Comparison of ENCODE assay signal across 17 mouse cellular contexts in the genomic region with DNA sequence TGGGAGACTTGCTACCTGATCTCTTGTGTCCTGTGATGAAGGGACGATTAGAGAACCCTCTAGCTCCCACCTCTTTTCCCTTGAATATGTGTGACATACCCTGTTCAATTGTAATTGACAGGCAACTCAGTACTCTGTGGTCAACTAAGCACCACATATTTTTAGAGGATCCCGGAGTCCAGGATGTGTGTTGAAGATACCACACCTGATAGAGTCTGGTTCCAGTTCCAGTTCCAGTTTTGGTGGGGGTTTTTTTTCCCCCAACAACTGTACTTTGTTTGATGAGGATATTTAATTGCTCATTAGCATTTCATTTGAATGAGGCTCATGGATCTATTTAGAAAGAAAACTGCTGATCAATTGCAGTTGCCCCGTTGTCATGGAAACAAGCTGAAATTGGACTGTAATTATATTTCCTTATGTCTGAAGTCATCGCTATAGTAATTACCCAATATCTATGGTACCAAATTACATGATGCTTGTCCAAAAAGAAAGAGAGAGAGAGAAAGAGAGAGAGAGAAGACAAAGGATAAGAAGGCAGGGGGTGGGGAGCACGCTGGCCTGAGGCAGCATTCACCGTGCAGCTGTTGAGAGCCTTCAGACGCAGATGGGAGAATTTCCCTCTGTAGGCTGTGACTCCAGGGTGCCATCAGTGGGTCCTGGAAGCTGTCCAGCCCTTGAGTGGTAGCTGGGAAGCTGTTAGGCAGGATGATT.
DNase-seq lines count a peak whose midpoint lies in the region; ATAC-seq and TF ChIP-seq lines count a peak whose summit lies in the region.
"Had no signal": no experiment of that assay in that cellular context is flagged by ENCODE, and none has a peak within 500 bp of the region (broad histone marks: within the 10 kb centered on the region; RNA-seq: fewer than 3 reads in every experiment).

No protein-coding gene starts in this region.

- H3K27ac ChIP-seq in limb, embryonic 14.5 days (replicated peaks; ENCODE audit: low read depth, low read length): no peak overlapping the region
- H3K27ac ChIP-seq in limb, embryonic 10.5 days: no peak overlapping the region
- H3K27ac ChIP-seq in forebrain, embryonic 11.5 days (ENCODE audit: low read depth, low read length): peak overlapping the region; percentile 58
- H3K27ac ChIP-seq in neural tube, embryonic 14.5 days (ENCODE audit: low read depth, low read length): peak overlapping the region; percentile 76
- H3K27ac ChIP-seq: embryonic facial prominence, embryonic 13.5 days; heart, embryonic 15.5 days; liver, embryonic 13.5 days had no signal

- H3K9ac ChIP-seq in limb, embryonic 14.5 days (ENCODE audit: low read depth, low read length, severe bottlenecking): no peak overlapping the region
- H3K9ac ChIP-seq in forebrain, embryonic 11.5 days (ENCODE audit: low read length): no peak overlapping the region
- no peak overlapping the region for H3K9ac ChIP-seq in neural tube, embryonic 14.5 days (replicated peaks; ENCODE audit: low read depth, low read length)
- H3K9ac ChIP-seq: embryonic facial prominence, embryonic 13.5 days; heart, embryonic 15.5 days; liver, embryonic 13.5 days had no signal

- H3K4me2 ChIP-seq in limb, embryonic 14.5 days (replicated peaks; ENCODE audit: low read depth, low read length, severe bottlenecking): no peak overlapping the region
- H3K4me2 ChIP-seq in forebrain, embryonic 11.5 days (ENCODE audit: low read depth, low read length, severe bottlenecking): no peak overlapping the region
- no peak overlapping the region for H3K4me2 ChIP-seq in neural tube, embryonic 14.5 days (ENCODE audit: low read depth, low read length)
- H3K4me2 ChIP-seq: embryonic facial prominence, embryonic 13.5 days; heart, embryonic 15.5 days; liver, embryonic 13.5 days had no signal

- H3K9me3 ChIP-seq in limb, embryonic 14.5 days (ENCODE audit: control insufficient read depth, low read length): no peaks in the 10 kb centered on the region
- no peaks in the 10 kb centered on the region for H3K9me3 ChIP-seq in limb, embryonic 10.5 days (replicated peaks)
- no peaks in the 10 kb centered on the region for H3K9me3 ChIP-seq in forebrain, embryonic 11.5 days (ENCODE audit: control insufficient read depth, low read length)
- H3K9me3 ChIP-seq in neural tube, embryonic 14.5 days (ENCODE audit: control insufficient read depth, low read length): no peaks in the 10 kb centered on the region
- H3K9me3 ChIP-seq: embryonic facial prominence, embryonic 13.5 days; heart, embryonic 15.5 days; liver, embryonic 13.5 days had no signal

- no peaks in the 10 kb centered on the region for H3K27me3 ChIP-seq in limb, embryonic 14.5 days (ENCODE audit: control insufficient read depth, insufficient read depth, low read length)
- no peaks in the 10 kb centered on the region for H3K27me3 ChIP-seq in limb, embryonic 10.5 days (ENCODE audit: low read depth, poor library complexity, severe bottlenecking)
- H3K27me3 ChIP-seq in forebrain, embryonic 11.5 days (ENCODE audit: control insufficient read depth, insufficient read depth, low read length): no peaks in the 10 kb centered on the region
- no peaks in the 10 kb centered on the region for H3K27me3 ChIP-seq in neural tube, embryonic 14.5 days (ENCODE audit: control insufficient read depth, insufficient read depth, low read length)
- H3K27me3 ChIP-seq: embryonic facial prominence, embryonic 13.5 days; heart, embryonic 15.5 days; liver, embryonic 13.5 days had no signal

- WGBS in limb, embryonic 14.5 days: 84% methylated on average over 7 of the region's 7 CpGs
- 94% methylated on average over 7 of the region's 7 CpGs for WGBS in limb, embryonic 10.5 days
- 54% methylated on average over 7 of the region's 7 CpGs for WGBS in forebrain, embryonic 11.5 days
- 45% methylated on average over 7 of the region's 7 CpGs for WGBS in neural tube, embryonic 14.5 days

- no peaks in the 10 kb centered on the region for H3K4me1 ChIP-seq in limb, embryonic 14.5 days (ENCODE audit: control insufficient read depth, insufficient read depth, low read length)
- H3K4me1 ChIP-seq in limb, embryonic 10.5 days: peaks cover 5% of the 10 kb centered on the region; the same call in 1 of the 2 replicates
- H3K4me1 ChIP-seq in forebrain, embryonic 11.5 days (replicated peaks; ENCODE audit: control insufficient read depth, insufficient read depth, low read length): peaks cover 2% of the 10 kb centered on the region; the same call in 1 of the 2 replicates
- H3K4me1 ChIP-seq in neural tube, embryonic 14.5 days (ENCODE audit: control insufficient read depth, insufficient read depth, low read length): no peaks in the 10 kb centered on the region
- H3K4me1 ChIP-seq: heart, embryonic 15.5 days; liver, embryonic 13.5 days had no signal

- no peak for TF ChIP-seq POLR2A in limb, embryonic 14.5 days (IDR thresholded peaks at IDR 0.05; ENCODE audit: borderline replicate concordance, extremely low read depth, insufficient read depth, insufficient read length)

- no peak overlapping the region for H3K4me3 ChIP-seq in limb, embryonic 14.5 days (replicated peaks; ENCODE audit: low read length)
- no peak overlapping the region for H3K4me3 ChIP-seq in limb, embryonic 10.5 days
- no peak overlapping the region for H3K4me3 ChIP-seq in forebrain, embryonic 11.5 days (ENCODE audit: low read depth, low read length)
- H3K4me3 ChIP-seq in neural tube, embryonic 14.5 days (ENCODE audit: low read depth, low read length): no peak overlapping the region
- H3K4me3 ChIP-seq: embryonic facial prominence, embryonic 13.5 days; heart, embryonic 15.5 days; liver, embryonic 13.5 days had no signal

- peak; percentile 19 for DNase-seq in limb, embryonic 14.5 days (ENCODE audit: low spot score)
- DNase-seq in limb, embryonic 10.5 days (ENCODE audit: low spot score): no peak
- peak; percentile 69 for DNase-seq in forebrain, embryonic 11.5 days (ENCODE audit: low spot score)
- DNase-seq in layer of hippocampus, adult 11-12 months (ENCODE audit: low spot score): peak; percentile 41
- no peak for DNase-seq in adrenal gland, adult 8-10 months
- no peak for DNase-seq in heart, postnatal 4 days
- DNase-seq: adrenal gland, postnatal 14 days; cerebellum, adult 9-10 months; gastrocnemius, postnatal 10 days; kidney, adult 8-10 months; liver, embryonic 13.5 days; lung, postnatal 4 days; spleen, adult 18-20 months had no signal

- H3K36me3 ChIP-seq in limb, embryonic 14.5 days (ENCODE audit: control insufficient read depth, insufficient read depth, low read length): no peaks in the 10 kb centered on the region
- peaks cover 48% of the 10 kb centered on the region for H3K36me3 ChIP-seq in limb, embryonic 10.5 days
- H3K36me3 ChIP-seq in forebrain, embryonic 11.5 days (ENCODE audit: control insufficient read depth, insufficient read depth, low read length): no peaks in the 10 kb centered on the region
- no peaks in the 10 kb centered on the region for H3K36me3 ChIP-seq in neural tube, embryonic 14.5 days (ENCODE audit: control insufficient read depth, insufficient read depth, low read length)
- H3K36me3 ChIP-seq: embryonic facial prominence, embryonic 13.5 days; heart, embryonic 15.5 days; liver, embryonic 13.5 days had no signal

- no peak for ATAC-seq in limb, embryonic 14.5 days (ENCODE audit: low FRiP score, low read depth)
- ATAC-seq in forebrain, embryonic 11.5 days (replicated peaks; ENCODE audit: low FRiP score): peak; percentile 79
- peak; percentile 77 for ATAC-seq in neural tube, embryonic 14.5 days (ENCODE audit: low read depth)
- no peak for ATAC-seq in cerebellum, adult (ENCODE audit: insufficient number of reproducible peaks, low FRiP score, low TSS enrichment)

Comparison
In these comparisons a context has a peak if more than half of its experiments do, and no peak if none do; other contexts are left out.
1. DNase-seq: peak in limb, embryonic 14.5 days (single experiment), forebrain, embryonic 11.5 days (single experiment) and layer of hippocampus, adult 11-12 months (single experiment); none in limb, embryonic 10.5 days (single experiment), adrenal gland, adult 8-10 months (single experiment) and heart, postnatal 4 days (single experiment).
2. ATAC-seq: peak in forebrain, embryonic 11.5 days (single experiment) and neural tube, embryonic 14.5 days (single experiment); none in limb, embryonic 14.5 days (single experiment) and cerebellum, adult (single experiment).
3. H3K27ac ChIP-seq: peak in forebrain, embryonic 11.5 days (single experiment) and neural tube, embryonic 14.5 days (single experiment); none in limb, embryonic 14.5 days (single experiment) and limb, embryonic 10.5 days (single experiment).